Mouse (Mus musculus) E14TG2a.4 (cell line): ENCODE data around the gene Akap13.

ENCODE experiments used
- CTCF ChIP-seq: conservative IDR thresholded peaks from 2 replicates; pipeline ENCODE4 v1.5.1; 2014; ENCODE audit warnings: low read length
- NANOG ChIP-seq: IDR thresholded peaks from 2 replicates; pipeline ENCODE4 v1.6.1; 2014; ENCODE audit warnings: borderline replicate concordance, low read length, mixed read lengths

DNA sequence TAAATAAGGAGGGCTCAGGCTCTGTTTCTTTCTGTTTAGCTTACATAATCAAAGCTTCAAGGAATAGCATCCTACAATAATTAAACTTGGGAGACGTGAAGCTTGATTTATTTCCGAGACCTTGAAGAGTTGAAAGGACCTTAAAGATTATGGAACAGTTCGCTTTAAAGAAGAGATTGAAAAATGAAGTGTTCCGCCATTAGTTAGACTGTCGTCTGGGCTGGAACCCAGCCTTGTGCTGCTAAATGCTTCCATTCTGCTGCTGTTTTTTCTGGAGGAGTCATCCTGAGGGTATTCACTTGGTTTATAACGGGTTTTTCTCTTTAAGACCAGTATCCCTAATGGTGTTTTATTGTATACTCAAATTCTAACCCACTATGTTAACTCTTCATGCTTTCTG, 164.5 kb downstream of the Akap13 start:
- no peak for TF ChIP-seq CTCF
- TF ChIP-seq NANOG = no peak
